Mouse (Mus musculus): ENCODE results near the gene Fosl1. TPM values are rescaled to one million over a fixed set of nuclear protein-coding genes. Genes with fewer than 3 reads are reported as not detected.
A peak's percentile ranks its signal among the peaks of the same experiment; 100 is the strongest.

Gene Fosl1
- polyA plus RNA-seq, 1 experiment from 2014 or later = not detected

- Histone ChIP-seq H3K4me1 (peaks cover 41% of the 10 kb centered on the region), H3K27me3 (no peaks in the 10 kb centered on the region), H3K27ac (replicated peaks) (peak overlapping the region; percentile 87), H3K4me2 (replicated peaks) (peak overlapping the region; percentile 75), H3K9me3 (replicated peaks) (no peaks in the 10 kb centered on the region), H3K4me3 (replicated peaks) (peak overlapping the region; percentile 87), H3K36me3 (peaks cover 33% of the 10 kb centered on the region), H3K9ac (peak overlapping the region; percentile 89)
- WGBS = 87% methylated on average over 18 of the region's 18 CpGs
- ATAC-seq (ENCODE audit: insufficient number of reproducible peaks, low FRiP score, low TSS enrichment, low read depth) = no peak
Measured at GRCm38 (mm10) chr19:5425906-5426565, 21.3 kb upstream of the Fosl1 start.

GRCm38 (mm10) chr19:5426640-5427290 is 20.6 kb upstream of the Fosl1 start:
- Histone ChIP-seq H3K36me3 (peaks cover 27% of the 10 kb centered on the region), H3K4me3 (replicated peaks) (peak overlapping the region; percentile 87; the same call in 1 of the 2 replicates), H3K4me1 (peaks cover 40% of the 10 kb centered on the region), H3K27me3 (no peaks in the 10 kb centered on the region), H3K4me2 (replicated peaks) (peak overlapping the region; percentile 75), H3K9ac (peak overlapping the region; percentile 89; the same call in 1 of the 2 replicates), H3K9me3 (replicated peaks) (no peaks in the 10 kb centered on the region), H3K27ac (replicated peaks) (0 out of 2 replicates have a peak overlapping the region, but pooled peaks have one; percentile 2)
- WGBS = 88% methylated on average over 13 of the region's 13 CpGs
- ATAC-seq (ENCODE audit: insufficient number of reproducible peaks, low FRiP score, low TSS enrichment, low read depth) = no peak

DNA sequence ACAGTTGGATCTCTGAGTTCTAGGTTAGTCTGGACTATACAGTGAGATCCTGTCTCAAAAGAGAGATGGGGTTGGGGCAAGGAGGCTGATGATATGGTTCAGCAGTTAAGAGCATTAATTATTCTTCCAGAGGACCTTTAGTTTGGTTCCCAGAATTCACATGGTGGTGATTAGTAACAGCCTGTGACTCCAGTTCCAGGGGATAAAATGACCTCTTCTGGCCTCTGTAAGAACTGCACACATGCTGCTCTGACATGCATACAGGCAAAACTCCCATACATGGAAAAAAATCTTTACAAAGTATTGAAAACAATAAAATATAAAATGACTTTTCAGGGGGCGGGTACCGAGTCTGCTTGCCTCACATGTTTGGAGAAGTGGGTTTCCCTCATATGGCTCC is 19.3 kb upstream of the Fosl1 start:
- Histone ChIP-seq H3K27me3 (no peaks in the 10 kb centered on the region), H3K36me3 (peaks cover 14% of the 10 kb centered on the region), H3K9ac (no peak overlapping the region), H3K9me3 (replicated peaks) (no peaks in the 10 kb centered on the region), H3K4me3 (replicated peaks) (no peak overlapping the region), H3K27ac (replicated peaks) (no peak overlapping the region; the same call in 1 of the 2 replicates), H3K4me1 (peaks cover 34% of the 10 kb centered on the region), H3K4me2 (replicated peaks) (no peak overlapping the region)
- WGBS = 68% methylated on average over 2 of the region's 2 CpGs
- no peak for ATAC-seq (ENCODE audit: insufficient number of reproducible peaks, low FRiP score, low TSS enrichment, low read depth)

GRCm38 (mm10) chr19:5429219-5429618 is 18.1 kb upstream of the Fosl1 start:
- no peak for ATAC-seq (ENCODE audit: insufficient number of reproducible peaks, low FRiP score, low TSS enrichment, low read depth)
- H3K4me2 ChIP-seq (replicated peaks) = no peak overlapping the region
- no peak overlapping the region for H3K27ac ChIP-seq (replicated peaks)
- peaks cover 36% of the 10 kb centered on the region for H3K4me1 ChIP-seq
- no peaks in the 10 kb centered on the region for H3K9me3 ChIP-seq (replicated peaks)
- no peak overlapping the region for H3K9ac ChIP-seq
- no peak overlapping the region for H3K4me3 ChIP-seq (replicated peaks)
- WGBS = 77% methylated on average over 4 of the region's 4 CpGs
- H3K36me3 ChIP-seq = peaks cover 12% of the 10 kb centered on the region
- H3K27me3 ChIP-seq = no peaks in the 10 kb centered on the region

GRCm38 (mm10) chr19:5429806-5430205 is 17.5 kb upstream of the Fosl1 start:
- H3K4me1 ChIP-seq = peaks cover 36% of the 10 kb centered on the region
- 61% methylated on average over 8 of the region's 8 CpGs for WGBS
- H3K9me3 ChIP-seq (replicated peaks) = no peaks in the 10 kb centered on the region
- H3K9ac ChIP-seq = no peak overlapping the region
- ATAC-seq (ENCODE audit: insufficient number of reproducible peaks, low FRiP score, low TSS enrichment, low read depth) = no peak
- H3K4me2 ChIP-seq (replicated peaks) = no peak overlapping the region
- no peaks in the 10 kb centered on the region for H3K27me3 ChIP-seq
- H3K36me3 ChIP-seq = peaks cover 12% of the 10 kb centered on the region
- no peak overlapping the region for H3K4me3 ChIP-seq (replicated peaks)
- no peak overlapping the region for H3K27ac ChIP-seq (replicated peaks)

- Histone ChIP-seq H3K4me1 (peaks cover 36% of the 10 kb centered on the region), H3K27me3 (no peaks in the 10 kb centered on the region), H3K27ac (replicated peaks) (no peak overlapping the region), H3K9me3 (replicated peaks) (no peaks in the 10 kb centered on the region), H3K9ac (no peak overlapping the region), H3K4me2 (replicated peaks) (no peak overlapping the region), H3K36me3 (peaks cover 12% of the 10 kb centered on the region), H3K4me3 (replicated peaks) (no peak overlapping the region)
- WGBS = 74% methylated on average over 1 of the region's 1 CpGs
- ATAC-seq (ENCODE audit: insufficient number of reproducible peaks, low FRiP score, low TSS enrichment, low read depth) = no peak
Measured at GRCm38 (mm10) chr19:5430408-5430807, 16.9 kb upstream of the Fosl1 start.

GRCm38 (mm10) chr19:5431911-5432464 is 15.4 kb upstream of the Fosl1 start:
- WGBS = 69% methylated on average over 4 of the region's 4 CpGs

GRCm38 (mm10) chr19:5432992-5433852 is 14.1 kb upstream of the Fosl1 start:
- H3K4me2 ChIP-seq (replicated peaks) = peak overlapping the region; percentile 61
- H3K27me3 ChIP-seq = no peaks in the 10 kb centered on the region
- ATAC-seq (ENCODE audit: insufficient number of reproducible peaks, low FRiP score, low TSS enrichment, low read depth) = peak; percentile 51; the same call in 1 of the 2 replicates
- H3K4me3 ChIP-seq (replicated peaks) = peak overlapping the region; percentile 34
- no peaks in the 10 kb centered on the region for H3K9me3 ChIP-seq (replicated peaks)
- no peaks in the 10 kb centered on the region for H3K36me3 ChIP-seq
- no peak overlapping the region for H3K9ac ChIP-seq
- WGBS = 4% methylated on average over 16 of the region's 16 CpGs
- H3K27ac ChIP-seq (replicated peaks) = peak overlapping the region; percentile 82
- H3K4me1 ChIP-seq = peaks cover 18% of the 10 kb centered on the region

More at GRCm38 (mm10) chr19:5431911-5432464, 15.4 kb upstream of the Fosl1 start:
- Histone ChIP-seq H3K9ac (no peak overlapping the region), H3K36me3 (peaks cover 4% of the 10 kb centered on the region), H3K4me3 (replicated peaks) (no peak overlapping the region), H3K4me1 (peaks cover 22% of the 10 kb centered on the region), H3K27me3 (no peaks in the 10 kb centered on the region), H3K9me3 (replicated peaks) (no peaks in the 10 kb centered on the region), H3K4me2 (replicated peaks) (no peak overlapping the region), H3K27ac (replicated peaks) (no peak overlapping the region)
- no peak for ATAC-seq (ENCODE audit: insufficient number of reproducible peaks, low FRiP score, low TSS enrichment, low read depth)

DNA sequence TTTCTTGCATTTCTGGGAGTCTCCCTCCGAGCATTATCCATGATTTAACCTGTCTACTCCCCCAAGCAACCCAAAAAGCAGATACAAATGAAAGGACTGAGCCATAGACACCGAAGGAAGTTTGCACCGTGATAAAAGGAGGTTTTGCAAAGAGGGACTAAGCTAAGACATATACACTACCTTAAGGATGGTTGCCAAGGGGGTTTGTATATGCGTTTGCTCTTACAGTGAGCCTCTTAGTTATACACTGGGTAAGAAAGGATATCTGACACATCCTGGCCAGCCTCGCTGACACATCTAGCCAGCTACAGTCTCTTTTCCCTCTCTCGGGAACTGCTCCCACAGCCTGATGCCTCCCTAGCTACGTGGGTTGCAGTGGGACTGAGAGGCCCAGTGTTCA is 13.4 kb upstream of the Fosl1 start:
- peak overlapping the region; percentile 34; the same call in 1 of the 2 replicates for H3K4me3 ChIP-seq (replicated peaks)
- no peak for ATAC-seq (ENCODE audit: insufficient number of reproducible peaks, low FRiP score, low TSS enrichment, low read depth)
- H3K4me2 ChIP-seq (replicated peaks) = peak overlapping the region; percentile 61
- H3K9ac ChIP-seq = no peak overlapping the region
- peak overlapping the region; percentile 82 for H3K27ac ChIP-seq (replicated peaks)
- H3K27me3 ChIP-seq = no peaks in the 10 kb centered on the region
- H3K4me1 ChIP-seq = peaks cover 18% of the 10 kb centered on the region
- H3K9me3 ChIP-seq (replicated peaks) = no peaks in the 10 kb centered on the region
- WGBS = 65% methylated on average over 7 of the region's 7 CpGs
- H3K36me3 ChIP-seq = no peaks in the 10 kb centered on the region

- H3K4me2 ChIP-seq (replicated peaks) = no peak overlapping the region
- ATAC-seq (ENCODE audit: insufficient number of reproducible peaks, low FRiP score, low TSS enrichment, low read depth) = no peak
- peaks cover 19% of the 10 kb centered on the region for H3K4me1 ChIP-seq
- H3K4me3 ChIP-seq (replicated peaks) = no peak overlapping the region
- no peaks in the 10 kb centered on the region for H3K9me3 ChIP-seq (replicated peaks)
- H3K27ac ChIP-seq (replicated peaks) = no peak overlapping the region
- 60% methylated on average over 9 of the region's 9 CpGs for WGBS
- peaks cover 40% of the 10 kb centered on the region for H3K27me3 ChIP-seq
- H3K36me3 ChIP-seq = no peaks in the 10 kb centered on the region
- H3K9ac ChIP-seq = no peak overlapping the region
Measured at GRCm38 (mm10) chr19:5444371-5444908, 2.9 kb upstream of the Fosl1 start.

Data from embryonic facial prominence, embryonic 15.5 days (tissue).